Mouse (Mus musculus) stomach, embryonic 15.5 days (tissue): ENCODE measurements around the gene Lta. TPM values are rescaled to one million over a fixed set of nuclear protein-coding genes. Genes with fewer than 3 reads are reported as not detected.

Experiments
- ATAC-seq: fragments of 200-750 bp; cut with Nextera tagmentation; 2 replicates; pipeline ENCODE4 v1.8.0; 2017; ENCODE audit warnings: low read depth, moderate number of reproducible peaks, moderate TSS enrichment; ENCODE audit not compliant: insufficient read depth, low FRiP score
- H3K27ac ChIP-seq: fragments of 300-500 bp; sonication (generic); 2 replicates; pipeline ENCODE4 v1.5.1; 2015; ENCODE audit warnings: mild to moderate bottlenecking, inconsistent platforms
- H3K27me3 ChIP-seq: fragments of 300-500 bp; sonication (generic); replicated peaks from 2 replicates; pipeline ENCODE4 v1.6.1; 2015; ENCODE audit warnings: inconsistent platforms
- H3K36me3 ChIP-seq: fragments of 300-500 bp; sonication (generic); 2 replicates; pipeline ENCODE4 v1.6.1; 2015; ENCODE audit warnings: inconsistent platforms
- H3K4me1 ChIP-seq: fragments of 300-500 bp; sonication (generic); 2 replicates; pipeline ENCODE4 v1.6.1; 2015; ENCODE audit warnings: inconsistent platforms
- H3K4me2 ChIP-seq: fragments of 300-500 bp; sonication (generic); 2 replicates; pipeline ENCODE4 v1.6.1; 2015; ENCODE audit warnings: mild to moderate bottlenecking, inconsistent platforms
- H3K4me3 ChIP-seq: fragments of 300-500 bp; sonication (generic); replicated peaks from 2 replicates; pipeline ENCODE4 v1.5.1; 2015; ENCODE audit warnings: inconsistent platforms
- H3K9ac ChIP-seq: fragments of 300-500 bp; sonication (generic); 2 replicates; pipeline ENCODE4 v1.6.1; 2015; ENCODE audit warnings: inconsistent platforms
- H3K9me3 ChIP-seq: fragments of 300-500 bp; sonication (generic); 2 replicates; pipeline ENCODE4 v1.6.1; 2016; ENCODE audit warnings: inconsistent platforms
- WGBS: fragments of 180-500 bp; shearing (Covaris S2); methylation state at CpG from one replicate; pipeline ENCODE4 v1.1.7; 2015; 5-methylcytosine and 5-hydroxymethylcytosine counted together
- polyA plus RNA-seq: library from polyadenylated mRNA; unstranded; fragments of >200 nt; fragmentation: Nextera tagmentation; extraction: Ambion mirVana; gene quantifications from 2 replicates; pipeline ENCODE4 v1.2.1, GENCODE M21; 2015

The Lta gene
- polyA plus RNA-seq, 1 experiment from 2014 or later = 0.83 TPM

- Histone ChIP-seq H3K27me3 (no peaks in the 10 kb centered on the region), H3K4me3 (no peak within 1 kb of the TSS), H3K9me3 (no peaks in the 10 kb centered on the region), H3K36me3 (no peaks in the 10 kb centered on the region), H3K4me1 (peaks cover 9% of the 10 kb centered on the region), H3K4me2 (no peak within 1 kb of the TSS; the same call in 1 of the 2 replicates), H3K9ac (no peak within 1 kb of the TSS), H3K27ac (peak within 1 kb of the TSS; percentile 31; the same call in 1 of the 2 replicates)
- ATAC-seq = no peak
- WGBS = 58% methylated on average over 7 of the region's 7 CpGs
Observed at GRCm38 (mm10) chr17:35187959-35188610, 17.1 kb downstream of the Lta start, which contains the start of gene Lst1. Gene Lst1, minus strand, starts transcription at chr17:35188439.

GRCm38 (mm10) chr17:35187345-35187744 is 17.8 kb downstream of the Lta start:
- H3K9ac ChIP-seq = no peak overlapping the region
- no peaks in the 10 kb centered on the region for H3K36me3 ChIP-seq
- ATAC-seq = no peak
- no peak overlapping the region for H3K4me3 ChIP-seq
- no peaks in the 10 kb centered on the region for H3K27me3 ChIP-seq
- H3K27ac ChIP-seq = no peak overlapping the region
- WGBS = 61% methylated on average over 4 of the region's 4 CpGs
- H3K9me3 ChIP-seq = no peaks in the 10 kb centered on the region
- no peak overlapping the region; the same call in 1 of the 2 replicates for H3K4me2 ChIP-seq
- peaks cover 9% of the 10 kb centered on the region for H3K4me1 ChIP-seq

- H3K27ac ChIP-seq = peak overlapping the region; percentile 73
- ATAC-seq = peak; percentile 20; the same call in 1 of the 2 replicates
- no peaks in the 10 kb centered on the region for H3K36me3 ChIP-seq
- H3K4me3 ChIP-seq = peak overlapping the region; percentile 48
- peaks cover 9% of the 10 kb centered on the region for H3K4me1 ChIP-seq
- H3K9me3 ChIP-seq = no peaks in the 10 kb centered on the region
- 0% methylated on average over 4 of the region's 4 CpGs for whole genome bisulfite sequencing
- no peaks in the 10 kb centered on the region for H3K27me3 ChIP-seq
- H3K4me2 ChIP-seq = peak overlapping the region; percentile 58
- H3K9ac ChIP-seq = no peak overlapping the region
Observed at GRCm38 (mm10) chr17:35186681-35187080, 18.5 kb downstream of the Lta start.

GRCm38 (mm10) chr17:35185639-35186611 is 19.2 kb downstream of the Lta start:
- Histone ChIP-seq H3K27me3 (no peaks in the 10 kb centered on the region), H3K9me3 (no peaks in the 10 kb centered on the region), H3K27ac (peak overlapping the region; percentile 73), H3K36me3 (no peaks in the 10 kb centered on the region), H3K4me3 (peak overlapping the region; percentile 48), H3K9ac (peak overlapping the region; percentile 12; the same call in 1 of the 2 replicates), H3K4me1 (peaks cover 9% of the 10 kb centered on the region), H3K4me2 (peak overlapping the region; percentile 58)
- ATAC-seq = 0 out of 2 replicates have a peak, but pooled peaks have one; percentile 20
- WGBS = 5% methylated on average over 18 of the region's 18 CpGs

- no peak for ATAC-seq
- WGBS = 88% methylated on average over 5 of the region's 5 CpGs
Observed at GRCm38 (mm10) chr17:35180093-35180492, 25.1 kb downstream of the Lta start.

GRCm38 (mm10) chr17:35178528-35178927 is 26.6 kb downstream of the Lta start:
- H3K9me3 ChIP-seq = no peaks in the 10 kb centered on the region
- H3K4me2 ChIP-seq = no peak overlapping the region
- no peaks in the 10 kb centered on the region for H3K27me3 ChIP-seq
- WGBS = 12% methylated on average over 5 of the region's 5 CpGs
- H3K9ac ChIP-seq = no peak overlapping the region
- no peak overlapping the region for H3K4me3 ChIP-seq
- ATAC-seq = peak; percentile 87; the same call in 1 of the 2 replicates
- no peaks in the 10 kb centered on the region for H3K4me1 ChIP-seq
- no peaks in the 10 kb centered on the region for H3K36me3 ChIP-seq
- no peak overlapping the region for H3K27ac ChIP-seq

More at GRCm38 (mm10) chr17:35180093-35180492, 25.1 kb downstream of the Lta start:
- Histone ChIP-seq H3K27me3 (no peaks in the 10 kb centered on the region), H3K4me2 (no peak overlapping the region), H3K27ac (no peak overlapping the region), H3K4me3 (no peak overlapping the region), H3K9me3 (no peaks in the 10 kb centered on the region), H3K4me1 (no peaks in the 10 kb centered on the region), H3K36me3 (no peaks in the 10 kb centered on the region), H3K9ac (no peak overlapping the region)

- Histone ChIP-seq H3K9me3 (no peaks in the 10 kb centered on the region), H3K9ac (no peak within 1 kb of the TSS), H3K36me3 (no peaks in the 10 kb centered on the region), H3K4me3 (no peak within 1 kb of the TSS), H3K4me2 (no peak within 1 kb of the TSS), H3K4me1 (no peaks in the 10 kb centered on the region), H3K27ac (no peak within 1 kb of the TSS), H3K27me3 (no peaks in the 10 kb centered on the region)
- ATAC-seq = no peak
- WGBS = 48% methylated on average over 2 of the region's 2 CpGs
Observed at GRCm38 (mm10) chr17:35175968-35176367, 29.2 kb downstream of the Lta start, which contains the start of gene Aif1. Gene Aif1, minus strand, starts transcription at chr17:35176068.

GRCm38 (mm10) chr17:35175382-35175781 is 29.8 kb downstream of the Lta start:
- WGBS = 70% methylated on average over 6 of the region's 6 CpGs
- Histone ChIP-seq H3K36me3 (no peaks in the 10 kb centered on the region), H3K9me3 (no peaks in the 10 kb centered on the region), H3K4me2 (no peak overlapping the region), H3K4me1 (no peaks in the 10 kb centered on the region), H3K9ac (no peak overlapping the region), H3K4me3 (no peak overlapping the region), H3K27ac (no peak overlapping the region), H3K27me3 (no peaks in the 10 kb centered on the region)
- ATAC-seq = no peak

GRCm38 (mm10) chr17:35174201-35174977 is 30.8 kb downstream of the Lta start:
- Histone ChIP-seq H3K36me3 (no peaks in the 10 kb centered on the region), H3K27me3 (no peaks in the 10 kb centered on the region), H3K9ac (no peak overlapping the region), H3K4me3 (no peak overlapping the region), H3K4me2 (no peak overlapping the region), H3K9me3 (no peaks in the 10 kb centered on the region), H3K27ac (no peak overlapping the region), H3K4me1 (no peaks in the 10 kb centered on the region)
- ATAC-seq = no peak
- WGBS = 59% methylated on average over 8 of the region's 8 CpGs

- Histone ChIP-seq H3K4me3 (no peak overlapping the region), H3K9ac (no peak overlapping the region), H3K9me3 (no peaks in the 10 kb centered on the region), H3K4me1 (no peaks in the 10 kb centered on the region), H3K36me3 (no peaks in the 10 kb centered on the region), H3K27me3 (no peaks in the 10 kb centered on the region), H3K4me2 (no peak overlapping the region), H3K27ac (no peak overlapping the region)
- ATAC-seq = no peak
- 77% methylated on average over 3 of the region's 3 CpGs for WGBS
Observed at GRCm38 (mm10) chr17:35173329-35173728, 31.8 kb downstream of the Lta start.

GRCm38 (mm10) chr17:35172445-35173234 is 32.5 kb downstream of the Lta start:
- H3K36me3 ChIP-seq = no peaks in the 10 kb centered on the region
- no peaks in the 10 kb centered on the region for H3K9me3 ChIP-seq
- no peak overlapping the region for H3K27ac ChIP-seq
- no peaks in the 10 kb centered on the region for H3K4me1 ChIP-seq
- H3K9ac ChIP-seq = no peak overlapping the region
- no peak overlapping the region for H3K4me3 ChIP-seq
- ATAC-seq = no peak
- no peaks in the 10 kb centered on the region for H3K27me3 ChIP-seq
- H3K4me2 ChIP-seq = no peak overlapping the region
- WGBS = 65% methylated on average over 11 of the region's 11 CpGs
